Mouse (Mus musculus) hindbrain, postnatal 0 days (tissue): ENCODE data around the gene Msn. TPM values are rescaled to one million over a fixed set of nuclear protein-coding genes. Genes with fewer than 3 reads are reported as not detected.
A peak's percentile ranks its signal among the peaks of the same experiment; 100 is the strongest.
"Not testable (repeated sequence)": the region's sequence is repeated elsewhere in the genome, so short reads cannot be mapped to it uniquely, and the experiment has no call there.

Experiments
- ATAC-seq: fragments of 200-750 bp; cut with Nextera tagmentation; 2 replicates; pipeline ENCODE4 v1.8.0; 2017; ENCODE audit warnings: mild to moderate bottlenecking, moderate TSS enrichment, moderate library complexity
- DNase-seq: peaks from one replicate; pipeline ENCODE4 v3.0.0-alpha.2; 2015; ENCODE audit warnings: low spot score
- H3K27ac ChIP-seq: fragments of 300-500 bp; sonication (generic); 2 replicates; pipeline ENCODE4 v1.5.1; 2014; ENCODE audit warnings: mild to moderate bottlenecking
- H3K27me3 ChIP-seq: fragments of 300-500 bp; sonication (generic); 2 replicates; pipeline ENCODE4 v1.6.1; 2014; ENCODE audit warnings: low read length, mixed read lengths; ENCODE audit not compliant: insufficient read depth
- H3K36me3 ChIP-seq: fragments of 300-500 bp; sonication (generic); 2 replicates; pipeline ENCODE4 v1.6.1; 2014; ENCODE audit warnings: low read length, mixed read lengths; ENCODE audit not compliant: insufficient read depth
- H3K4me1 ChIP-seq: fragments of 300-500 bp; sonication (generic); 2 replicates; pipeline ENCODE4 v1.6.1; 2014; ENCODE audit warnings: antibody characterized with exemption, low read length, mixed read lengths; ENCODE audit not compliant: insufficient read depth
- H3K4me2 ChIP-seq: fragments of 300-500 bp; sonication (generic); 2 replicates; pipeline ENCODE4 v1.6.1; 2014; ENCODE audit warnings: low read depth, mild to moderate bottlenecking, low read length, moderate library complexity, mixed read lengths
- H3K4me3 ChIP-seq: fragments of 300-500 bp; sonication (generic); 2 replicates; pipeline ENCODE4 v1.5.1; 2014; ENCODE audit warnings: low read length
- H3K9ac ChIP-seq: fragments of 300-500 bp; sonication (generic); replicated peaks from 2 replicates; pipeline ENCODE4 v1.6.1; 2014; ENCODE audit warnings: mild to moderate bottlenecking, low read length, moderate library complexity, mixed read lengths
- H3K9me3 ChIP-seq: fragments of 300-500 bp; sonication (generic); 2 replicates; pipeline ENCODE4 v1.6.1; 2016; ENCODE audit warnings: low read length, mixed read lengths
- CTCF ChIP-seq: IDR thresholded peaks from 2 replicates; pipeline ENCODE4 v1.5.1; 2016; ENCODE audit warnings: antibody characterized with exemption, control low read depth, low read depth
- WGBS: fragments of 180-500 bp; shearing (Covaris S2); extraction: QIAGEN DNeasy Blood & Tissue Kit; methylation state at CpG from one replicate; pipeline ENCODE4 v1.1.7; 2014; 5-methylcytosine and 5-hydroxymethylcytosine counted together
- polyA plus RNA-seq: library from polyadenylated mRNA; unstranded; fragments of >200 nt; fragmentation: Nextera tagmentation; extraction: Ambion mirVana; gene quantifications from 2 replicates; pipeline ENCODE4 v1.2.1, GENCODE M21; 2015
- total RNA-seq: library from RNA; depleted of rRNA; stranded (reverse); fragments of >200 nt; gene quantifications from 2 replicates; pipeline ENCODE4 v1.2.3, GENCODE M21; 2014; rRNA removed

The Msn gene
- total and polyA plus RNA-seq, 2 experiments from 2014 or later = 23.7 to 31.6 TPM

GRCm38 (mm10) chrX:96178437-96178836 is 82.6 kb downstream of the Msn start:
- Histone ChIP-seq H3K27ac (no peak overlapping the region), H3K27me3 (no peaks in the 10 kb centered on the region), H3K4me1 (no peaks in the 10 kb centered on the region), H3K9me3 (no peaks in the 10 kb centered on the region), H3K36me3 (no peaks in the 10 kb centered on the region), H3K4me2 (no peak overlapping the region), H3K9ac (no peak overlapping the region), H3K4me3 (no peak overlapping the region)
- DNase-seq (peak; percentile 44), ATAC-seq (no peak)
- 13% methylated on average over 1 of the region's 1 CpGs for WGBS
- peak; percentile 64 for TF ChIP-seq CTCF

DNA sequence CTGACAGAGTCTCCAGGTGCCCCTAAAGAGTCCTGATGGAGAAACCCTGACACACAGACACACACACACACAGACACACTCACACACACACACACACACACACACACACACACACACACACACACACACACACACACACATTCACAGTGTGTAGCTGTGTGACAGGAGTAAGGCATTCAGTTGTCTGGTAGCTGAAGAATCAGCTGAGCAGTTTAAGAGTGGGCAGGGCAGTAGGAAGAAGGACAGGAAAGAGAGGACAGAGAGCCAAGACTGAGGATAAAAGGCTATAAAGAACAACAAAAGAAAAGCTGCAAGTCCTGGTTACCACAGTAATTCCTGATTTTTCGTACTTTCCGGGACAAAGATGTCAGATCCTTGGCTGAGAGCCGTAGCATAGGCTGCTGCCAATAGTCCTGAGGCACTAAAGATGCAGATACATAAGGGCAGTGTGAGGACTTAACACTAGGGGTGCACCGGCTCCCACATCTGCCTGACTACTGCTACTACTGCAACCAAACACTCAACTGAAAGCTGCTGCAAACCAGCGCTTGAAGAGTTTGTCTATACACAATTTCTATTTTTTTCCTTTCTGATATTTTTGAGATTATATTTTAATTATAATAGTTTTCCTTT is 88.4 kb downstream of the Msn start:
- Histone ChIP-seq H3K27me3 (no peaks in the 10 kb centered on the region), H3K36me3 (no peaks in the 10 kb centered on the region), H3K4me1 (no peaks in the 10 kb centered on the region), H3K27ac (no peak overlapping the region), H3K9me3 (no peaks in the 10 kb centered on the region), H3K4me2 (no peak overlapping the region), H3K9ac (no peak overlapping the region), H3K4me3 (no peak overlapping the region)
- ATAC-seq (peak; percentile 83), DNase-seq (peak; percentile 35)
- WGBS = 54% methylated on average over 5 of the region's 5 CpGs
- TF ChIP-seq CTCF = peak; percentile 35

DNA sequence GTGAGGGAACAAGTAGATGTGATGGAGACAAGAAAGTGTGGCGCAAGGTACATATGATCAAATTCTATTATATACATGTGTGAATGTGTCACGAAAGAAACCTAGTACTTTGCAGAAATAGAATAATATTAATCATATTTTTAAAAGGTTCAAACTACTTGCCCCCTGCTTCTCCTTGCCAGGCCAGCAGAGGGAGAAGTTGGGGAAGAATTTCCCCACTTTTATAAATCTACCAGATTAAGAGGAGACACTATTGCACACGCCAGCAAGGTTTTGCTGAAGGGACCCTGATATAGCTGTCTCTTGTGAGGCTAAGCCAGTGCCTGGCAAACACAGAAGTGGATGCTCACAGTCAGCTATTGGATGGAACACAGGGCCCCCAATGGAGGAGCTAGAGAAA is 109.3 kb downstream of the Msn start:
- H3K36me3 ChIP-seq, H3K9me3 ChIP-seq, H3K9ac ChIP-seq, H3K4me1 ChIP-seq, H3K27me3 ChIP-seq, H3K4me3 ChIP-seq, H3K27ac ChIP-seq, DNase-seq, ATAC-seq, H3K4me2 ChIP-seq: not testable (repeated sequence)
- WGBS = 87% methylated on average over 3 of the region's 3 CpGs

- no peaks in the 10 kb centered on the region for H3K36me3 ChIP-seq
- no peaks in the 10 kb centered on the region for H3K9me3 ChIP-seq
- H3K4me1 ChIP-seq = no peaks in the 10 kb centered on the region
- no peaks in the 10 kb centered on the region for H3K27me3 ChIP-seq
- DNase-seq (no peak), ATAC-seq (no peak)
- 22% methylated on average over 1 of the region's 1 CpGs for WGBS
- H3K4me2 ChIP-seq = no peak overlapping the region
- no peak for TF ChIP-seq CTCF
- no peak overlapping the region for H3K27ac ChIP-seq
- no peak overlapping the region for H3K4me3 ChIP-seq
- H3K9ac ChIP-seq = no peak overlapping the region
Measured at GRCm38 (mm10) chrX:96206872-96207271, 111.0 kb downstream of the Msn start.

GRCm38 (mm10) chrX:96218088-96218487 is 122.2 kb downstream of the Msn start:
- no peak overlapping the region for H3K9ac ChIP-seq
- ATAC-seq (no peak), DNase-seq (no peak)
- 55% methylated on average over 1 of the region's 1 CpGs for WGBS
- H3K4me2 ChIP-seq = no peak overlapping the region
- TF ChIP-seq CTCF = no peak
- no peak overlapping the region for H3K27ac ChIP-seq
- no peaks in the 10 kb centered on the region for H3K27me3 ChIP-seq
- no peaks in the 10 kb centered on the region for H3K4me1 ChIP-seq
- no peak overlapping the region for H3K4me3 ChIP-seq
- no peaks in the 10 kb centered on the region for H3K36me3 ChIP-seq
- H3K9me3 ChIP-seq = no peaks in the 10 kb centered on the region

Other genes starting within 250 kb of the Msn start
- gene Las1l, start 139.1 kb upstream of the Msn start, total RNA-seq = 26.3 and 40.3 TPM in 2 replicates
- 71.5 and 77.3 TPM in 2 replicates for gene Las1l, start 139.1 kb upstream of the Msn start, polyA plus RNA-seq
- gene Vsig4, start 197.4 kb downstream of the Msn start, total RNA-seq = not detected in 2 replicates
- gene Vsig4, start 197.4 kb downstream of the Msn start, polyA plus RNA-seq = not detected in 2 replicates